Mouse (Mus musculus) lung, embryonic 14.5 days (tissue): ENCODE measurements around the gene Nat8f1. TPM values are rescaled to one million over a fixed set of nuclear protein-coding genes. Genes with fewer than 3 reads are reported as not detected.
"Not testable (repeated sequence)": the region's sequence is repeated elsewhere in the genome, so short reads cannot be mapped to it uniquely, and the experiment has no call there.

ENCODE experiments used
- ATAC-seq: fragments of 200-750 bp; cut with Nextera tagmentation; 2 replicates; pipeline ENCODE4 v1.8.0; 2017; ENCODE audit warnings: mild to moderate bottlenecking, moderate TSS enrichment, moderate library complexity; ENCODE audit not compliant: insufficient read depth
- DNase-seq: peaks from one replicate; pipeline ENCODE4 v3.0.0-alpha.2; 2015
- H3K27ac ChIP-seq: fragments of 300-500 bp; sonication (generic); 2 replicates; pipeline ENCODE4 v1.5.1; 2014; ENCODE audit warnings: low read depth, mild to moderate bottlenecking, moderate library complexity
- H3K27me3 ChIP-seq: fragments of 300-500 bp; sonication (generic); 2 replicates; pipeline ENCODE4 v1.6.1; 2014; ENCODE audit warnings: low read length, control low read depth; ENCODE audit not compliant: insufficient read depth
- H3K36me3 ChIP-seq: fragments of 300-500 bp; sonication (generic); 2 replicates; pipeline ENCODE4 v1.6.1; 2014; ENCODE audit warnings: control low read depth; ENCODE audit not compliant: insufficient read depth
- H3K4me1 ChIP-seq: fragments of 300-500 bp; sonication (generic); 2 replicates; pipeline ENCODE4 v1.6.1; 2014; ENCODE audit warnings: antibody characterized with exemption, control low read depth; ENCODE audit not compliant: insufficient read depth
- H3K4me2 ChIP-seq: fragments of 300-500 bp; sonication (generic); 2 replicates; pipeline ENCODE4 v1.6.1; 2014; ENCODE audit warnings: mild to moderate bottlenecking
- H3K4me3 ChIP-seq: fragments of 300-500 bp; sonication (generic); 2 replicates; pipeline ENCODE4 v1.5.1; 2014; ENCODE audit warnings: low read depth, low read length
- H3K9ac ChIP-seq: fragments of 300-500 bp; sonication (generic); 2 replicates; pipeline ENCODE4 v1.6.1; 2014
- H3K9me3 ChIP-seq: fragments of 300-500 bp; sonication (generic); 2 replicates; pipeline ENCODE4 v1.6.1; 2016; ENCODE audit warnings: low read depth, low read length, control low read depth
- CTCF ChIP-seq: IDR thresholded peaks from 2 replicates; pipeline ENCODE4 v1.5.1; 2016; ENCODE audit warnings: antibody characterized with exemption, low read depth
- WGBS: fragments of 180-500 bp; shearing (Covaris S2); extraction: QIAGEN DNeasy Blood & Tissue Kit; methylation state at CpG from one replicate; pipeline ENCODE4 v1.1.7; 2014; 5-methylcytosine and 5-hydroxymethylcytosine counted together
- polyA plus RNA-seq: library from polyadenylated mRNA; unstranded; fragments of >200 nt; fragmentation: Nextera tagmentation; extraction: Ambion mirVana; gene quantifications from 2 replicates; pipeline ENCODE4 v1.2.1, GENCODE M21; 2014

Nat8f1 gene
- polyA plus RNA-seq, 1 experiment from 2014 or later: 3.6 TPM

- peaks cover 49% of the 10 kb centered on the region for H3K36me3 ChIP-seq
- DNase-seq (no peak), ATAC-seq (no peak)
- H3K9me3 ChIP-seq: no peaks in the 10 kb centered on the region
- H3K9ac ChIP-seq: no peak overlapping the region
- WGBS: 96% methylated on average over 1 of the region's 1 CpGs
- H3K4me2 ChIP-seq: no peak overlapping the region
- no peak overlapping the region for H3K27ac ChIP-seq
- H3K4me1 ChIP-seq: no peaks in the 10 kb centered on the region
- no peak for TF ChIP-seq CTCF
- H3K27me3 ChIP-seq: no peaks in the 10 kb centered on the region
- no peak overlapping the region for H3K4me3 ChIP-seq
Measured at GRCm38 (mm10) chr6:85923643-85924042, 8.2 kb upstream of the Nat8f1 start.

DNA sequence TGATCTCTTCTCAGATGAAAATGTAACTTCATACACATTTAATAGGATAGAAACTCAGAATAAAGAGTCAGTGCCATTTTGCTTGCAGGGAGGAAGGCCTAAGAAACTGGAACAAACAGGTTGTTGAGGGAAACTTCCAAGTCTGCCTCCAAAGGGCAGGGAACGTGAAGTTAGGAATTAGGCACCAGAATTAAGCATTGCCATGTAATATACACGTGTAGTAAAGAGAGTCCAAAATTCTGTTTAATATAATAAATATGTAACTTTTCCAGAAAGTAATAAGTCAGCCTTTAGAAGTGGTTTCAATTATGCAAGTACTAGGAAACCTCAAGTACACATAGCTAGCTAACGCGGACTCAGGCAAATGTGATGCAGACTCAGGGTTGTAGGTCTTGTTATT lies 3.9 kb upstream of the Nat8f1 start:
- H3K4me1 ChIP-seq: peaks cover 8% of the 10 kb centered on the region; the same call in 1 of the 2 replicates
- no peaks in the 10 kb centered on the region for H3K9me3 ChIP-seq
- H3K4me3 ChIP-seq: no peak overlapping the region
- WGBS: 88% methylated on average over 4 of the region's 4 CpGs
- no peak for DNase-seq
- no peak for TF ChIP-seq CTCF
- H3K9ac ChIP-seq: no peak overlapping the region
- ATAC-seq: no peak
- no peaks in the 10 kb centered on the region for H3K27me3 ChIP-seq
- H3K4me2 ChIP-seq: no peak overlapping the region
- no peak overlapping the region for H3K27ac ChIP-seq
- H3K36me3 ChIP-seq: peaks cover 15% of the 10 kb centered on the region

GRCm38 (mm10) chr6:85918341-85918740 lies 2.9 kb upstream of the Nat8f1 start:
- H3K9me3 ChIP-seq, H3K9ac ChIP-seq, H3K27ac ChIP-seq, DNase-seq, H3K4me3 ChIP-seq, H3K4me2 ChIP-seq, H3K27me3 ChIP-seq, H3K4me1 ChIP-seq, ATAC-seq: not testable (repeated sequence)
- peaks cover 13% of the 10 kb centered on the region; the same call in 1 of the 2 replicates for H3K36me3 ChIP-seq
- whole genome bisulfite sequencing: 94% methylated on average over 3 of the region's 3 CpGs

DNA sequence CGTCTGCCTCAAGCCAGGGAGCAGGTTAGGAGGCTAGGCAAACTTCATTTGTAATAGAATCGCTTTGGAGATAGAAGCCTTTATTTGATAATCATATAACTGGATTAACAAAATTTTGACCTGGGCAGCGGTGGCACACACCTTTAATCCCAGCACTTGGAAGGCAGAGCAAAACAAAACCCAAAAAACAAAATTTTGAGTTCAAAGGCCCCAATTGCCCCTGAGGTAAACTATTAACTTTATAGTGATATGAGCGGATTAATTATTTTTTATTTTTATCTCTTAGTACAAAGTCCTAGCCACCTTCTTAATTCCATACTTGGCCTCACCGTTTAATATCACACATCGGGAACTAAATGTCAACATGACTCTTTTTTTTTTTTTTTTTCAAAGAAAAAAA lies 1.1 kb upstream of the Nat8f1 start:
- ATAC-seq: no peak
- peak overlapping the region; percentile 90 for H3K27ac ChIP-seq

GRCm38 (mm10) chr6:85915141-85915538 lies 347 bp downstream of the Nat8f1 start:
- H3K27me3 ChIP-seq: no peaks in the 10 kb centered on the region
- H3K9ac ChIP-seq: peak overlapping the region; percentile 71
- ATAC-seq: peak; percentile 30; the same call in 1 of the 2 replicates
- H3K36me3 ChIP-seq: no peaks in the 10 kb centered on the region
- H3K4me1 ChIP-seq: peaks cover 8% of the 10 kb centered on the region; the same call in 1 of the 2 replicates
- 4% methylated on average over 11 of the region's 11 CpGs for WGBS
- no peak for TF ChIP-seq CTCF
- H3K27ac ChIP-seq: peak overlapping the region; percentile 90
- peak; percentile 34 for DNase-seq
- no peaks in the 10 kb centered on the region for H3K9me3 ChIP-seq
- H3K4me3 ChIP-seq: peak overlapping the region; percentile 63
- peak overlapping the region; percentile 89 for H3K4me2 ChIP-seq

More for the DNA sequence above, 1.1 kb upstream of the Nat8f1 start:
- H3K36me3 ChIP-seq: peaks cover 4% of the 10 kb centered on the region; the same call in 1 of the 2 replicates
- no peak for DNase-seq
- 80% methylated on average over 6 of the region's 6 CpGs for WGBS
- H3K9me3 ChIP-seq: no peaks in the 10 kb centered on the region
- no peak for TF ChIP-seq CTCF
- peak overlapping the region; percentile 63 for H3K4me3 ChIP-seq
- peaks cover 8% of the 10 kb centered on the region; the same call in 1 of the 2 replicates for H3K4me1 ChIP-seq
- peak overlapping the region; percentile 89 for H3K4me2 ChIP-seq
- peak overlapping the region; percentile 71 for H3K9ac ChIP-seq
- no peaks in the 10 kb centered on the region for H3K27me3 ChIP-seq

- TF ChIP-seq CTCF: no peak
- Histone ChIP-seq H3K27ac (no peak within 1 kb of the TSS), H3K4me1 (peaks cover 8% of the 10 kb centered on the region; the same call in 1 of the 2 replicates), H3K9me3 (no peaks in the 10 kb centered on the region), H3K36me3 (no peaks in the 10 kb centered on the region), H3K9ac (no peak within 1 kb of the TSS), H3K4me3 (no peak within 1 kb of the TSS), H3K27me3 (no peaks in the 10 kb centered on the region), H3K4me2 (no peak within 1 kb of the TSS)
- WGBS: 78% methylated on average over 3 of the region's 3 CpGs
- no peak for ATAC-seq
- no peak for DNase-seq
Measured at GRCm38 (mm10) chr6:85911587-85911986, 3.9 kb downstream of the Nat8f1 start, which contains the start of gene Tprkb. Gene Tprkb, plus strand, starts transcription at chr6:85911865.

GRCm38 (mm10) chr6:85909704-85910103 lies 5.8 kb downstream of the Nat8f1 start:
- no peak for TF ChIP-seq CTCF
- Histone ChIP-seq H3K4me1 (peaks cover 2% of the 10 kb centered on the region; the same call in 1 of the 2 replicates), H3K36me3 (no peaks in the 10 kb centered on the region), H3K27ac (no peak overlapping the region), H3K9ac (no peak overlapping the region), H3K9me3 (no peaks in the 10 kb centered on the region), H3K4me2 (no peak overlapping the region), H3K4me3 (no peak overlapping the region), H3K27me3 (no peaks in the 10 kb centered on the region)
- DNase-seq: no peak
- 86% methylated on average over 1 of the region's 1 CpGs for WGBS
- no peak for ATAC-seq
